Comparison of ENCODE assay signal across 8 mouse cellular contexts in genomic region chr2:27572261-27572793, GRCm38 (mm10). TPM values are rescaled to one million over a fixed set of nuclear protein-coding genes. Genes with fewer than 3 reads are reported as not detected.
DNase-seq lines count a peak whose midpoint lies in the region; ATAC-seq and TF ChIP-seq lines count a peak whose summit lies in the region.

No protein-coding gene starts in this region.

- H3K4me2 ChIP-seq in heart, embryonic 11.5 days, result no peak overlapping the region
- no peak overlapping the region for H3K4me2 ChIP-seq in kidney, embryonic 16.5 days (replicated peaks; ENCODE audit: low read depth, low read length)
- peak overlapping the region; percentile 32 for H3K4me2 ChIP-seq in midbrain, postnatal 0 days (ENCODE audit: low read depth, low read length, poor library complexity, severe bottlenecking)

- no peaks in the 10 kb centered on the region for H3K36me3 ChIP-seq in heart, embryonic 11.5 days (ENCODE audit: control insufficient read depth, insufficient read depth, low read length)
- H3K36me3 ChIP-seq in kidney, embryonic 16.5 days (ENCODE audit: insufficient read depth, low read length), result no peaks in the 10 kb centered on the region
- H3K36me3 ChIP-seq in midbrain, postnatal 0 days (ENCODE audit: insufficient read depth, low read length), result no peaks in the 10 kb centered on the region

- 54% methylated on average over 8 of the region's 8 CpGs for WGBS in heart, embryonic 11.5 days (ENCODE audit: insufficient replicate concordance)
- 38% methylated on average over 8 of the region's 8 CpGs for WGBS in kidney, embryonic 16.5 days
- WGBS in midbrain, postnatal 0 days, result 54% methylated on average over 8 of the region's 8 CpGs

- peak; percentile 10 for DNase-seq in layer of hippocampus, adult 11-12 months (ENCODE audit: low spot score)
- no peak for DNase-seq in layer of hippocampus, postnatal 10 days (ENCODE audit: low spot score in 2 of 2)
- no peak for DNase-seq in midbrain, postnatal 0 days (ENCODE audit: low spot score)
- DNase-seq in frontal cortex, postnatal 25 days (ENCODE audit: low spot score in 2 of 2), result no peak
- no peak for DNase-seq in right cerebral cortex, postnatal 14 days
- no peak for DNase-seq in left cerebral cortex, adult 8-10 months (ENCODE audit: low spot score in 2 of 2)

- H3K9ac ChIP-seq in heart, embryonic 11.5 days (ENCODE audit: low read depth, low read length), result no peak overlapping the region
- no peak overlapping the region for H3K9ac ChIP-seq in kidney, embryonic 16.5 days (replicated peaks; ENCODE audit: low read length)
- H3K9ac ChIP-seq in midbrain, postnatal 0 days (replicated peaks; ENCODE audit: low read length, poor library complexity, severe bottlenecking), result no peak overlapping the region

- peaks cover 13% of the 10 kb centered on the region for H3K27me3 ChIP-seq in heart, embryonic 11.5 days (ENCODE audit: control insufficient read depth, insufficient read depth, low read length)
- H3K27me3 ChIP-seq in kidney, embryonic 16.5 days (ENCODE audit: insufficient read depth, low read length), result no peaks in the 10 kb centered on the region
- no peaks in the 10 kb centered on the region for H3K27me3 ChIP-seq in midbrain, postnatal 0 days (ENCODE audit: insufficient read depth, low read length)

- H3K4me3 ChIP-seq in heart, embryonic 11.5 days (ENCODE audit: low read depth, low read length), result no peak overlapping the region
- H3K4me3 ChIP-seq in kidney, embryonic 16.5 days (ENCODE audit: low read length), result no peak overlapping the region
- no peak overlapping the region for H3K4me3 ChIP-seq in midbrain, postnatal 0 days (ENCODE audit: low read depth, low read length)

- no peaks in the 10 kb centered on the region for H3K9me3 ChIP-seq in heart, embryonic 11.5 days (replicated peaks; ENCODE audit: control insufficient read depth, low read length)
- no peaks in the 10 kb centered on the region for H3K9me3 ChIP-seq in kidney, embryonic 16.5 days (ENCODE audit: low read length)
- H3K9me3 ChIP-seq in midbrain, postnatal 0 days (ENCODE audit: low read length), result no peaks in the 10 kb centered on the region

- peak overlapping the region; percentile 43 for H3K27ac ChIP-seq in heart, embryonic 11.5 days (ENCODE audit: low read depth, low read length)
- peak overlapping the region; percentile 75 for H3K27ac ChIP-seq in kidney, embryonic 16.5 days (ENCODE audit: low read length)
- peak overlapping the region; percentile 79 for H3K27ac ChIP-seq in midbrain, postnatal 0 days (ENCODE audit: low read depth, low read length)

- ATAC-seq in heart, embryonic 11.5 days (replicated peaks; ENCODE audit: insufficient number of reproducible peaks, low FRiP score, low TSS enrichment), result no peak
- ATAC-seq in kidney, embryonic 16.5 days (ENCODE audit: low FRiP score, low TSS enrichment), result peak; percentile 82
- peak; percentile 14; the same call in 1 of the 2 replicates for ATAC-seq in midbrain, postnatal 0 days (ENCODE audit: low FRiP score)

- H3K4me1 ChIP-seq in heart, embryonic 11.5 days (ENCODE audit: control insufficient read depth, insufficient read depth, low read length), result peaks cover 16% of the 10 kb centered on the region
- peaks cover 15% of the 10 kb centered on the region for H3K4me1 ChIP-seq in kidney, embryonic 16.5 days (ENCODE audit: insufficient read depth, low read length)
- H3K4me1 ChIP-seq in midbrain, postnatal 0 days (ENCODE audit: insufficient read depth, low read length), result peaks cover 12% of the 10 kb centered on the region

- no peak for TF ChIP-seq CTCF in midbrain, postnatal 0 days (IDR thresholded peaks at IDR 0.05)

RNA-seq across cellular contexts. Expression of gene Wdr5, which starts 57.4 kb away (rescaled TPM):
- total RNA-seq in layer of hippocampus, postnatal 10 days (2021), result 10 to 100 TPM; 42.8 to 44.2 TPM
- polyA plus RNA-seq in heart, embryonic 11.5 days (2014; fragmentation: Nextera tagmentation; extraction: Ambion mirVana), result 37.2 and 40.1 TPM in 2 replicates
- polyA plus RNA-seq in kidney, embryonic 16.5 days (2015; fragmentation: Nextera tagmentation; extraction: Ambion mirVana), result 67.3 and 70.5 TPM in 2 replicates
- total RNA-seq in midbrain, postnatal 0 days (2014; rRNA removed), result 48.9 and 50.1 TPM in 2 replicates
- 34.5 and 35.4 TPM in 2 replicates for polyA plus RNA-seq in midbrain, postnatal 0 days (2015; fragmentation: Nextera tagmentation; extraction: Ambion mirVana)
- total RNA-seq in left cerebral cortex, adult 8-10 months (2022), result 10 to 100 TPM; 25.6 to 27.1 (median 26.0) TPM
